Mouse (Mus musculus): ENCODE measurements at regions not wholly inside any gene's neighbourhood (a gene's known extent, or its start where the extent isn't known, plus 50 kb on each side); places are given as distances from the start of the nearest gene placed in this dataset.

- Histone ChIP-seq H3K9me3 (ENCODE audit: low read length) (no peaks in the 10 kb centered on the region), H3K4me2 (replicated peaks; ENCODE audit: low read depth, low read length) (no peak overlapping the region), H3K27me3 (replicated peaks; ENCODE audit: insufficient read depth, low read length) (no peaks in the 10 kb centered on the region), H3K4me1 (ENCODE audit: insufficient read depth, low read depth, low read length) (no peaks in the 10 kb centered on the region), H3K27ac (ENCODE audit: low read length) (no peak overlapping the region), H3K9ac (replicated peaks; ENCODE audit: low read depth) (no peak overlapping the region), H3K36me3 (ENCODE audit: insufficient read depth, low read length) (no peaks in the 10 kb centered on the region), H3K4me3 (ENCODE audit: low read depth, low read length) (no peak overlapping the region)
- DNase-seq (ENCODE audit: low spot score) (no peak), ATAC-seq (no peak)
- no peak for TF ChIP-seq EP300 (IDR thresholded peaks at IDR 0.05)
- no peak for TF ChIP-seq CTCF (IDR thresholded peaks at IDR 0.05)
- 37% methylated on average over 21 of the region's 21 CpGs for WGBS
Measured at GRCm38 (mm10) chr5:118960521-118961001, 400.1 kb downstream of the Med13l start.

- Histone ChIP-seq H3K36me3 (ENCODE audit: insufficient read depth, low read length) (no peaks in the 10 kb centered on the region), H3K27me3 (replicated peaks; ENCODE audit: insufficient read depth, low read length) (no peaks in the 10 kb centered on the region), H3K4me3 (ENCODE audit: low read depth, low read length) (no peak overlapping the region), H3K4me1 (ENCODE audit: insufficient read depth, low read depth, low read length) (no peaks in the 10 kb centered on the region), H3K27ac (ENCODE audit: low read length) (no peak overlapping the region), H3K9me3 (ENCODE audit: low read length) (no peaks in the 10 kb centered on the region), H3K9ac (replicated peaks; ENCODE audit: low read depth) (no peak overlapping the region), H3K4me2 (replicated peaks; ENCODE audit: low read depth, low read length) (no peak overlapping the region)
- no peak for ATAC-seq
- TF ChIP-seq CTCF (IDR thresholded peaks at IDR 0.05) (no peak), EP300 (IDR thresholded peaks at IDR 0.05) (no peak)
- no peak for DNase-seq (ENCODE audit: low spot score)
- WGBS = 54% methylated on average over 11 of the region's 11 CpGs
Measured at GRCm38 (mm10) chr5:118961091-118961490, 400.6 kb downstream of the Med13l start.

GRCm38 (mm10) chr5:118962152-118962551 is 401.7 kb downstream of the Med13l start:
- H3K27me3 ChIP-seq (replicated peaks; ENCODE audit: insufficient read depth, low read length) = no peaks in the 10 kb centered on the region
- no peak overlapping the region for H3K27ac ChIP-seq (ENCODE audit: low read length)
- 88% methylated on average over 3 of the region's 3 CpGs for WGBS
- no peaks in the 10 kb centered on the region for H3K36me3 ChIP-seq (ENCODE audit: insufficient read depth, low read length)
- H3K4me1 ChIP-seq (ENCODE audit: insufficient read depth, low read depth, low read length) = no peaks in the 10 kb centered on the region
- ATAC-seq (no peak), DNase-seq (ENCODE audit: low spot score) (no peak)
- H3K4me2 ChIP-seq (replicated peaks; ENCODE audit: low read depth, low read length) = no peak overlapping the region
- TF ChIP-seq EP300 (IDR thresholded peaks at IDR 0.05) (no peak), CTCF (IDR thresholded peaks at IDR 0.05) (no peak)
- H3K9me3 ChIP-seq (ENCODE audit: low read length) = no peaks in the 10 kb centered on the region
- H3K9ac ChIP-seq (replicated peaks; ENCODE audit: low read depth) = no peak overlapping the region
- no peak overlapping the region for H3K4me3 ChIP-seq (ENCODE audit: low read depth, low read length)

- no peaks in the 10 kb centered on the region for H3K4me1 ChIP-seq (ENCODE audit: insufficient read depth, low read depth, low read length)
- H3K9ac ChIP-seq (replicated peaks; ENCODE audit: low read depth) = no peak overlapping the region
- WGBS = 89% methylated on average over 3 of the region's 3 CpGs
- H3K27ac ChIP-seq (ENCODE audit: low read length) = no peak overlapping the region
- H3K4me3 ChIP-seq (ENCODE audit: low read depth, low read length) = no peak overlapping the region
- H3K9me3 ChIP-seq (ENCODE audit: low read length) = no peaks in the 10 kb centered on the region
- H3K27me3 ChIP-seq (replicated peaks; ENCODE audit: insufficient read depth, low read length) = no peaks in the 10 kb centered on the region
- TF ChIP-seq CTCF (IDR thresholded peaks at IDR 0.05) = no peak
- no peak for TF ChIP-seq EP300 (IDR thresholded peaks at IDR 0.05)
- no peaks in the 10 kb centered on the region for H3K36me3 ChIP-seq (ENCODE audit: insufficient read depth, low read length)
- no peak for DNase-seq (ENCODE audit: low spot score)
- no peak for ATAC-seq
- no peak overlapping the region for H3K4me2 ChIP-seq (replicated peaks; ENCODE audit: low read depth, low read length)
Measured at GRCm38 (mm10) chr5:118963001-118963400, 402.5 kb downstream of the Med13l start.

GRCm38 (mm10) chr5:118966901-118967300 is 406.4 kb downstream of the Med13l start:
- no peaks in the 10 kb centered on the region for H3K36me3 ChIP-seq (ENCODE audit: insufficient read depth, low read length)
- DNase-seq (ENCODE audit: low spot score) (no peak), ATAC-seq (no peak)
- no peaks in the 10 kb centered on the region for H3K27me3 ChIP-seq (replicated peaks; ENCODE audit: insufficient read depth, low read length)
- H3K27ac ChIP-seq (ENCODE audit: low read length) = no peak overlapping the region
- no peak overlapping the region for H3K4me3 ChIP-seq (ENCODE audit: low read depth, low read length)
- no peaks in the 10 kb centered on the region for H3K4me1 ChIP-seq (ENCODE audit: insufficient read depth, low read depth, low read length)
- no peak overlapping the region for H3K9ac ChIP-seq (replicated peaks; ENCODE audit: low read depth)
- 67% methylated on average over 6 of the region's 6 CpGs for WGBS
- TF ChIP-seq CTCF (IDR thresholded peaks at IDR 0.05) (no peak), EP300 (IDR thresholded peaks at IDR 0.05) (no peak)
- no peaks in the 10 kb centered on the region for H3K9me3 ChIP-seq (ENCODE audit: low read length)
- H3K4me2 ChIP-seq (replicated peaks; ENCODE audit: low read depth, low read length) = no peak overlapping the region

- 49% methylated on average over 11 of the region's 11 CpGs for WGBS
- DNase-seq (ENCODE audit: low spot score) (no peak), ATAC-seq (no peak)
Measured at GRCm38 (mm10) chr5:118967718-118968117, 407.2 kb downstream of the Med13l start.

GRCm38 (mm10) chr5:118975147-118975546 is 414.7 kb downstream of the Med13l start:
- no peaks in the 10 kb centered on the region for H3K4me1 ChIP-seq (ENCODE audit: insufficient read depth, low read depth, low read length)
- no peak for DNase-seq (ENCODE audit: low spot score)
- no peak overlapping the region for H3K9ac ChIP-seq (replicated peaks; ENCODE audit: low read depth)
- H3K4me3 ChIP-seq (ENCODE audit: low read depth, low read length) = no peak overlapping the region
- TF ChIP-seq EP300 (IDR thresholded peaks at IDR 0.05) (no peak), CTCF (IDR thresholded peaks at IDR 0.05) (no peak)
- H3K9me3 ChIP-seq (ENCODE audit: low read length) = no peaks in the 10 kb centered on the region
- H3K36me3 ChIP-seq (ENCODE audit: insufficient read depth, low read length) = no peaks in the 10 kb centered on the region
- H3K27ac ChIP-seq (ENCODE audit: low read length) = no peak overlapping the region
- no peaks in the 10 kb centered on the region for H3K27me3 ChIP-seq (replicated peaks; ENCODE audit: insufficient read depth, low read length)
- no peak overlapping the region for H3K4me2 ChIP-seq (replicated peaks; ENCODE audit: low read depth, low read length)
- ATAC-seq = no peak
- WGBS = 71% methylated on average over 10 of the region's 10 CpGs

More at GRCm38 (mm10) chr5:118967718-118968117, 407.2 kb downstream of the Med13l start:
- no peak overlapping the region for H3K4me2 ChIP-seq (replicated peaks; ENCODE audit: low read depth, low read length)
- H3K4me1 ChIP-seq (ENCODE audit: insufficient read depth, low read depth, low read length) = no peaks in the 10 kb centered on the region
- TF ChIP-seq CTCF (IDR thresholded peaks at IDR 0.05) (no peak), EP300 (IDR thresholded peaks at IDR 0.05) (no peak)
- no peak overlapping the region for H3K27ac ChIP-seq (ENCODE audit: low read length)
- no peak overlapping the region for H3K9ac ChIP-seq (replicated peaks; ENCODE audit: low read depth)
- no peak overlapping the region for H3K4me3 ChIP-seq (ENCODE audit: low read depth, low read length)
- no peaks in the 10 kb centered on the region for H3K36me3 ChIP-seq (ENCODE audit: insufficient read depth, low read length)
- no peaks in the 10 kb centered on the region for H3K9me3 ChIP-seq (ENCODE audit: low read length)
- H3K27me3 ChIP-seq (replicated peaks; ENCODE audit: insufficient read depth, low read length) = no peaks in the 10 kb centered on the region

Measured in lung, postnatal 0 days (tissue).